Mouse (Mus musculus) heart, adult 2 months (tissue): Measurements from ENCODE around the gene Tnni2.

Experiments used
- CTCF ChIP-seq: fragments of 200-600 bp; IDR thresholded peaks from 2 replicates; pipeline ENCODE4 v1.8.1; 2022; ENCODE audit warnings: antibody characterized with exemption, mild to moderate bottlenecking, moderate library complexity
- POLR2A ChIP-seq: fragments of 200-500 bp; IDR thresholded peaks from 2 replicates; pipeline ENCODE4 v1.6.1; 2011; ENCODE audit warnings: mild to moderate bottlenecking, low read depth, low read length, control low read depth; ENCODE audit not compliant: insufficient read depth

DNA sequence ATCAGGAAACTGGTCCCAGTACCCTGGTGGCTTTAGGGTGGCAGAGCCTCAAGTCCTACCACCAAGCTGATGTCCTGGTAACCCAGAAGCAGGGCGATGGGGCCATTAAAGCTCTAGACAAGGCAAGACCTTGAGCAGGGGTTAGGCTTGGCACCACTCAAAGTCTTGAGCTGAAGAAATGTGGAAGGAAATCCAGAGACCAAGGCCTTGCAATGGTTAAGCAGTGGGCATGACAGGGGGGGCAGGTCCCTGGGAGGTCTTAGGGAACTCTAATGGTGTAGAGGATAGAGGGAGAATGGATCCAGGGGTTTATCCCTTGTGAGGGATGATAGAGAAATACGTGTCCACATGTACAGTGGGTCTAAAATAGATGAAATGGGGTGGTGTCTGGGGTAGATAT is 31.9 kb downstream of the Tnni2 start:
- no peak for TF ChIP-seq POLR2A
- TF ChIP-seq CTCF: no peak
